ENCODE assay signal across 11 mouse cellular contexts in the genomic region with DNA sequence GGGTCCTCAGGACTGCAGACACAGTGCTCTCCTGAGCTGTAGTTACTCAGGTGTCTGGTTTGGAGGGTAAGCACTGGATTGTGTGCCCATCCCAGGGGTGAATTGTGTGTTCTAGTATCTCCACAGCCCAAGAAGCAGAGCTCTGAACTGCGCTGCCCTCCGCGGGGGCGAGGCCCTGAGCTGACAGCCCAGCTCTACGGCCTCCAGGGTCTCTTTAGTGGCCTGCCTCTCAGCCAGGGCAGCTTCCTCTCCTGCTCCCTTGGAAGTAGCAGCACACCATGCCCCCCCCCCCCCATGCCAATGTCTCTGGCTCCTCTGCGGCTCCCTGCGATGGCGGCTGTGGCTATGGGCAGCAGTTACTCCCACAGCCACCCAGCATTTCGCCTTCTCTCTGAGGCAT.
DNase-seq lines count a peak whose midpoint lies in the region; ATAC-seq lines count a peak whose summit lies in the region.
"Had no signal": no experiment of that assay in that cellular context is flagged by ENCODE, and none has a peak within 500 bp of the region (broad histone marks: within the 10 kb centered on the region; RNA-seq: fewer than 3 reads in every experiment).

No protein-coding gene starts in this region.

- peaks cover 7% of the 10 kb centered on the region for H3K36me3 ChIP-seq in kidney, embryonic 15.5 days
- H3K36me3 ChIP-seq in forebrain, embryonic 12.5 days (replicated peaks) = peaks cover 25% of the 10 kb centered on the region
- H3K36me3 ChIP-seq in liver, embryonic 12.5 days = peaks cover 50% of the 10 kb centered on the region

- ATAC-seq in kidney, embryonic 15.5 days (replicated peaks; ENCODE audit: low FRiP score) = peak; percentile 4; the same call in 1 of the 2 replicates
- 0 out of 2 replicates have a peak, but pooled peaks have one; percentile 21 for ATAC-seq in forebrain, embryonic 12.5 days (ENCODE audit: low FRiP score)
- ATAC-seq in liver, embryonic 12.5 days = 0 out of 2 replicates have a peak, but pooled peaks have one; percentile 5

- H3K9me3 ChIP-seq in kidney, embryonic 15.5 days (replicated peaks) = no peaks in the 10 kb centered on the region
- no peaks in the 10 kb centered on the region for H3K9me3 ChIP-seq in forebrain, embryonic 12.5 days
- H3K9me3 ChIP-seq in liver, embryonic 12.5 days (replicated peaks) = no peaks in the 10 kb centered on the region

- H3K27ac ChIP-seq in kidney, embryonic 15.5 days = peak overlapping the region; percentile 94
- peak overlapping the region; percentile 35 for H3K27ac ChIP-seq in brown adipose tissue, adult 24 weeks (replicated peaks; ENCODE audit: low read depth, low read length)
- H3K27ac ChIP-seq in forebrain, embryonic 12.5 days = peak overlapping the region; percentile 37
- H3K27ac ChIP-seq in liver, embryonic 12.5 days = no peak overlapping the region
- H3K27ac ChIP-seq: liver, embryonic 14.5 days had no signal

- no peak overlapping the region for H3K4me3 ChIP-seq in kidney, embryonic 15.5 days (replicated peaks)
- H3K4me3 ChIP-seq in brown adipose tissue, adult 24 weeks (ENCODE audit: insufficient read depth, low read depth, low read length) = no peak overlapping the region
- H3K4me3 ChIP-seq in forebrain, embryonic 12.5 days (replicated peaks) = no peak overlapping the region
- no peak overlapping the region for H3K4me3 ChIP-seq in liver, embryonic 12.5 days

- H3K27me3 ChIP-seq in kidney, embryonic 15.5 days = no peaks in the 10 kb centered on the region
- no peaks in the 10 kb centered on the region for H3K27me3 ChIP-seq in forebrain, embryonic 12.5 days
- H3K27me3 ChIP-seq in liver, embryonic 12.5 days (replicated peaks) = no peaks in the 10 kb centered on the region

- H3K4me2 ChIP-seq in kidney, embryonic 15.5 days = peak overlapping the region; percentile 36; the same call in 1 of the 2 replicates
- no peak overlapping the region for H3K4me2 ChIP-seq in forebrain, embryonic 12.5 days
- 0 out of 2 replicates have a peak overlapping the region, but pooled peaks have one; percentile 2 for H3K4me2 ChIP-seq in liver, embryonic 12.5 days

- H3K9ac ChIP-seq in kidney, embryonic 15.5 days = no peak overlapping the region
- H3K9ac ChIP-seq in forebrain, embryonic 12.5 days = no peak overlapping the region
- H3K9ac ChIP-seq in liver, embryonic 12.5 days = no peak overlapping the region
- H3K9ac ChIP-seq: liver, embryonic 14.5 days had no signal

- no peak for DNase-seq in kidney, adult 11 months
- DNase-seq in urinary bladder, postnatal 25 days (ENCODE audit: low spot score) = no peak
- DNase-seq in urinary bladder, postnatal 36 days (ENCODE audit: low spot score in 2 of 2) = no peak
- DNase-seq: cerebellum, postnatal 14 days; kidney, postnatal 36 days; thymus, postnatal 4 days had no signal

- WGBS in kidney, embryonic 15.5 days = 55% methylated on average over 9 of the region's 9 CpGs
- 88% methylated on average over 9 of the region's 9 CpGs for WGBS in forebrain, embryonic 12.5 days
- WGBS in liver, embryonic 12.5 days (ENCODE audit: insufficient replicate concordance) = 79% methylated on average over 9 of the region's 9 CpGs

- H3K4me1 ChIP-seq in kidney, embryonic 15.5 days = peaks cover 46% of the 10 kb centered on the region
- peaks cover 61% of the 10 kb centered on the region for H3K4me1 ChIP-seq in brown adipose tissue, adult 24 weeks (ENCODE audit: control insufficient read depth, insufficient read depth, insufficient read length, low read length)
- peaks cover 35% of the 10 kb centered on the region for H3K4me1 ChIP-seq in forebrain, embryonic 12.5 days
- H3K4me1 ChIP-seq in liver, embryonic 12.5 days = peaks cover 45% of the 10 kb centered on the region
